Mouse (Mus musculus): ENCODE measurements at regions not wholly inside any gene's neighbourhood (a gene's known extent, or its start where the extent isn't known, plus 50 kb on each side); places are given as distances from the start of the nearest gene placed in this dataset.
"Not testable (repeated sequence)": the region's sequence is repeated elsewhere in the genome, so short reads cannot be mapped to it uniquely, and the experiment has no call there.

GRCm38 (mm10) chr14:76936671-76937070 lies 99.9 kb upstream of the Ccdc122 start:
- no peaks in the 10 kb centered on the region for H3K36me3 ChIP-seq
- no peak for ATAC-seq (ENCODE audit: borderline replicate concordance, extremely low read depth, low FRiP score, low TSS enrichment)

DNA sequence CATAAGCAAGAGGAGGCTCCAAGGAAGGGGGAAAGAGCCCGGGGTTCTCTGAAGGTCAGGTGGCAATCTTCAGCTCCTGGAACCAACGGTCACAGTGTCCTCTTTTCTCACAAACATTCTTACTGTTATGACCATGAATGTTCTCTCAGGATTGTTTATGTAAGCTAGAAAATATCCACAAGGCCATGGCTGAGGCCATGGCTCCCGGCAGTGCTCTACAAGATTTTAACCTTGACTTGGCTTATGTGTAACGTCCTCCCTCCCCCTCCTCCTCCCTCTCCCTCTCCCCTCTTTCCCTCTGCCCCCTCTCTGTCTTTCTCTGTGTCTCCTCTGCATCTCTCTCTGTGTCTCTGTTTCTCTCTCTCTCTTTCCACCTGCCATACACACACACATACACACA lies 100.5 kb upstream of the Ccdc122 start:
- not testable (repeated sequence) for H3K4me3 ChIP-seq; H3K27ac ChIP-seq; H3K27me3 ChIP-seq; H3K9me3 ChIP-seq; H3K9ac ChIP-seq; H3K4me2 ChIP-seq; H3K4me1 ChIP-seq; H3K36me3 ChIP-seq; ATAC-seq (ENCODE audit: borderline replicate concordance, extremely low read depth, low FRiP score, low TSS enrichment)
- 44% methylated on average over 4 of the region's 4 CpGs for WGBS

More at GRCm38 (mm10) chr14:76936671-76937070, 99.9 kb upstream of the Ccdc122 start:
- Histone ChIP-seq H3K9ac (no peak overlapping the region), H3K4me1 (0 out of 2 replicates have a peak, but pooled peaks cover 4% of the 10 kb centered on the region), H3K4me2 (no peak overlapping the region), H3K4me3 (no peak overlapping the region), H3K27me3 (no peaks in the 10 kb centered on the region), H3K27ac (no peak overlapping the region), H3K9me3 (no peaks in the 10 kb centered on the region)
- 54% methylated on average over 1 of the region's 1 CpGs for WGBS

- 84% methylated on average over 2 of the region's 2 CpGs for WGBS
- no peak overlapping the region for H3K4me3 ChIP-seq
- H3K36me3 ChIP-seq = no peaks in the 10 kb centered on the region
- no peak overlapping the region for H3K4me2 ChIP-seq
- H3K9ac ChIP-seq = no peak overlapping the region
- H3K27me3 ChIP-seq = no peaks in the 10 kb centered on the region
- H3K9me3 ChIP-seq = no peaks in the 10 kb centered on the region
- ATAC-seq (ENCODE audit: borderline replicate concordance, extremely low read depth, low FRiP score, low TSS enrichment) = no peak
- H3K27ac ChIP-seq = no peak overlapping the region; the same call in 1 of the 2 replicates
- H3K4me1 ChIP-seq = peaks cover 6% of the 10 kb centered on the region; the same call in 1 of the 2 replicates
Observed at GRCm38 (mm10) chr14:76935453-76935852, 101.1 kb upstream of the Ccdc122 start.

GRCm38 (mm10) chr14:76932890-76933289 lies 103.7 kb upstream of the Ccdc122 start:
- Histone ChIP-seq H3K9ac (no peak overlapping the region), H3K4me2 (no peak overlapping the region), H3K27ac (no peak overlapping the region), H3K27me3 (no peaks in the 10 kb centered on the region), H3K4me3 (no peak overlapping the region), H3K4me1 (peaks cover 6% of the 10 kb centered on the region; the same call in 1 of the 2 replicates), H3K9me3 (no peaks in the 10 kb centered on the region), H3K36me3 (no peaks in the 10 kb centered on the region)
- ATAC-seq (ENCODE audit: borderline replicate concordance, extremely low read depth, low FRiP score, low TSS enrichment) = no peak
- 81% methylated on average over 6 of the region's 6 CpGs for WGBS

- no peak overlapping the region for H3K4me2 ChIP-seq
- H3K9ac ChIP-seq = no peak overlapping the region
- H3K9me3 ChIP-seq = no peaks in the 10 kb centered on the region
- 33% methylated on average over 1 of the region's 1 CpGs for WGBS
- no peaks in the 10 kb centered on the region for H3K36me3 ChIP-seq
- H3K4me1 ChIP-seq = peaks cover 6% of the 10 kb centered on the region; the same call in 1 of the 2 replicates
- peak; percentile 31; the same call in 1 of the 2 replicates for ATAC-seq (ENCODE audit: borderline replicate concordance, extremely low read depth, low FRiP score, low TSS enrichment)
- peak overlapping the region; percentile 47 for H3K27ac ChIP-seq
- no peaks in the 10 kb centered on the region for H3K27me3 ChIP-seq
- H3K4me3 ChIP-seq = no peak overlapping the region
Observed at GRCm38 (mm10) chr14:76931398-76931797, 105.2 kb upstream of the Ccdc122 start.

DNA sequence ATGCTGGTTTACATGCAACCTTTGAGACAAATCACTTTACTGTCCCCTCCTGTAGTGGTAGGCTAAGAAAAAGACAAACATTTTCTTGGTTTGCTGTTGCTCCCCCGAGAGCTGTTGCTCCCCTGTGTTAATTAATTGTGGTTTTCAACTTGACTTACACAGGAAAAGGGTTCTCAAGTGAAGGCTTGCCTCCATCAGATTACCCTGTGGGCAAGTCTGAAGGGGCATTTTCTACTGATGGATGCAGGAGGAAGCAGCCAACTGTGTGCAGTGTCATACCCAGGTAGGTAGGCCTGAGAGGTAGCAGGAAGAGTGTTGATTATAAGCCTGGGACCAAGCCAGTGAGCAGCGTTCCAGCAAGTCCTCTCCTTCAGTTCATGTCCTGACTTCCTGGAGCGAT lies 107.0 kb upstream of the Ccdc122 start:
- WGBS = 59% methylated on average over 3 of the region's 3 CpGs
- no peak overlapping the region for H3K4me3 ChIP-seq
- no peaks in the 10 kb centered on the region for H3K9me3 ChIP-seq
- peaks cover 3% of the 10 kb centered on the region; the same call in 1 of the 2 replicates for H3K4me1 ChIP-seq
- H3K9ac ChIP-seq = no peak overlapping the region
- no peak for ATAC-seq (ENCODE audit: borderline replicate concordance, extremely low read depth, low FRiP score, low TSS enrichment)
- H3K27ac ChIP-seq = no peak overlapping the region
- no peak overlapping the region for H3K4me2 ChIP-seq
- no peaks in the 10 kb centered on the region for H3K27me3 ChIP-seq
- no peaks in the 10 kb centered on the region for H3K36me3 ChIP-seq

GRCm38 (mm10) chr14:76928706-76929105 lies 107.9 kb upstream of the Ccdc122 start:
- H3K27me3 ChIP-seq = no peaks in the 10 kb centered on the region
- H3K9me3 ChIP-seq = no peaks in the 10 kb centered on the region
- no peak overlapping the region for H3K27ac ChIP-seq
- WGBS = 91% methylated on average over 3 of the region's 3 CpGs
- no peak for ATAC-seq (ENCODE audit: borderline replicate concordance, extremely low read depth, low FRiP score, low TSS enrichment)
- no peaks in the 10 kb centered on the region for H3K36me3 ChIP-seq
- H3K4me3 ChIP-seq = no peak overlapping the region
- peaks cover 3% of the 10 kb centered on the region; the same call in 1 of the 2 replicates for H3K4me1 ChIP-seq
- H3K9ac ChIP-seq = no peak overlapping the region
- no peak overlapping the region for H3K4me2 ChIP-seq

- Histone ChIP-seq H3K9me3 (no peaks in the 10 kb centered on the region), H3K4me2 (no peak overlapping the region), H3K9ac (no peak overlapping the region), H3K4me1 (peaks cover 3% of the 10 kb centered on the region; the same call in 1 of the 2 replicates), H3K27ac (no peak overlapping the region), H3K27me3 (no peaks in the 10 kb centered on the region), H3K36me3 (no peaks in the 10 kb centered on the region), H3K4me3 (no peak overlapping the region)
- 66% methylated on average over 5 of the region's 5 CpGs for whole genome bisulfite sequencing
- ATAC-seq (ENCODE audit: borderline replicate concordance, extremely low read depth, low FRiP score, low TSS enrichment) = no peak
Observed at GRCm38 (mm10) chr14:76927245-76927806, 109.2 kb upstream of the Ccdc122 start.

DNA sequence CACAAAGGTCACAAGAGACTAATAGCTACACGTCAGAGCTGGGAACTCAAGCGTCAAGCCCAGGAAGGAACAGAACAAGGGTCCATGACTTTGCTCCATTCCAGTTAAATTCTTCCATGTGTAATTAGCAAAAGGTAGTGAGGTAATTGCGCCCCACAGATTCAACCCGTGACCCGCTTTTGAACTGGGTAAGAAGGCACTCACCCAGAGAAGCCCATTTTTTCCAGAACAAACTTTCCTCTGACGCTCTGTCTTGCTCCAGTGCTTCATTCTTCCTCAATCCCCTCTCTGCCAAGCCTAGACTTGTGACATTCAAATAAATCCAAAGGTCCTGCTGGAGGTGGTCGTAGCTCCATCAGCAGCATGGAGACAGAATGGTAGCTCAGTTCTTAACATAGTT lies 110.2 kb upstream of the Ccdc122 start:
- Histone ChIP-seq H3K27ac (no peak overlapping the region), H3K36me3 (no peaks in the 10 kb centered on the region), H3K4me2 (no peak overlapping the region), H3K27me3 (no peaks in the 10 kb centered on the region), H3K9me3 (no peaks in the 10 kb centered on the region), H3K4me1 (peaks cover 3% of the 10 kb centered on the region; the same call in 1 of the 2 replicates), H3K9ac (no peak overlapping the region), H3K4me3 (no peak overlapping the region)
- 78% methylated on average over 7 of the region's 7 CpGs for WGBS
- ATAC-seq (ENCODE audit: borderline replicate concordance, extremely low read depth, low FRiP score, low TSS enrichment) = no peak

GRCm38 (mm10) chr14:76922399-76922939 lies 114.1 kb upstream of the Ccdc122 start:
- Histone ChIP-seq H3K27ac (no peak overlapping the region), H3K9ac (no peak overlapping the region), H3K27me3 (no peaks in the 10 kb centered on the region), H3K9me3 (no peaks in the 10 kb centered on the region), H3K4me1 (no peaks in the 10 kb centered on the region), H3K36me3 (no peaks in the 10 kb centered on the region), H3K4me2 (no peak overlapping the region), H3K4me3 (no peak overlapping the region)
- WGBS = 74% methylated on average over 6 of the region's 6 CpGs
- ATAC-seq (ENCODE audit: borderline replicate concordance, extremely low read depth, low FRiP score, low TSS enrichment) = no peak

DNA sequence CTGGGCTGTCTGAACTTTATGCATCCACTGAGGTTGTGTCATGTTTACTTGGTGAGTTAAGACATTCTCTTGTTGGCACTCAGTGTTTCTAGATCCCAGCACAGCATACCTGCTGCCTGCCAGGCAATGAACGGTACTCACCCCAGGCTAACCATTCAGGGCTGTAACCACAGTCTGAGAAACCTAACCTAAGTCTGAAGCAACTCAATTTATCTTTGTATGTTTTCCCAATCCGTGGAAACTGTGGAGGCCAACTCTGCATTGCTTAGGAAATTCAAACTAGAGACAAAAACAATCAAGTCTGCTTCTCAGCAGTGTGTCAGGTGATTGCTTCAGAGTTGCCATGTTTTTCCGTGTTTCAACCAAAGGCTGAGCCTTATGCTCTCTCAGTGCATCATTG lies 118.5 kb upstream of the Ccdc122 start:
- Histone ChIP-seq H3K4me2 (no peak overlapping the region), H3K36me3 (no peaks in the 10 kb centered on the region), H3K9ac (no peak overlapping the region), H3K4me1 (no peaks in the 10 kb centered on the region), H3K4me3 (no peak overlapping the region), H3K9me3 (no peaks in the 10 kb centered on the region), H3K27me3 (no peaks in the 10 kb centered on the region), H3K27ac (no peak overlapping the region)
- WGBS = 51% methylated on average over 3 of the region's 3 CpGs
- ATAC-seq (ENCODE audit: borderline replicate concordance, extremely low read depth, low FRiP score, low TSS enrichment) = no peak

GRCm38 (mm10) chr14:76917139-76917929 lies 119.2 kb upstream of the Ccdc122 start:
- Histone ChIP-seq H3K9me3 (no peaks in the 10 kb centered on the region), H3K4me3 (no peak overlapping the region), H3K27ac (no peak overlapping the region), H3K4me2 (no peak overlapping the region), H3K4me1 (peaks cover 7% of the 10 kb centered on the region; the same call in 1 of the 2 replicates), H3K36me3 (no peaks in the 10 kb centered on the region), H3K27me3 (no peaks in the 10 kb centered on the region), H3K9ac (no peak overlapping the region)
- WGBS = 62% methylated on average over 10 of the region's 10 CpGs
- no peak for ATAC-seq (ENCODE audit: borderline replicate concordance, extremely low read depth, low FRiP score, low TSS enrichment)

Measured in lung, embryonic 15.5 days (tissue).